Comparison of ENCODE assay signal across 30 mouse cellular contexts in genomic region chr2:120463328-120463727, GRCm38 (mm10). TPM values are rescaled to one million over a fixed set of nuclear protein-coding genes. Genes with fewer than 3 reads are reported as not detected.
A peak's percentile ranks its signal among the peaks of the same experiment; 100 is the strongest.
DNase-seq lines count a peak whose midpoint lies in the region; ATAC-seq and TF ChIP-seq lines count a peak whose summit lies in the region.
"Had no signal": no experiment of that assay in that cellular context is flagged by ENCODE, and none has a peak within 500 bp of the region (broad histone marks: within the 10 kb centered on the region; RNA-seq: fewer than 3 reads in every experiment).

No protein-coding gene starts in this region.

- intact Hi-C loops in heart, postnatal 36 days (cut with DNase I), result no loop called here

- H3K4me3 ChIP-seq in heart, embryonic 13.5 days, result no peak overlapping the region
- no peak overlapping the region for H3K4me3 ChIP-seq in heart, postnatal 0 days (ENCODE audit: low read depth, low read length)
- H3K4me3 ChIP-seq: embryonic facial prominence, embryonic 13.5 days; erythroblast, embryonic 14.5 days; kidney, embryonic 15.5 days; liver, embryonic 15.5 days; lung, embryonic 15.5 days; neural tube, embryonic 12.5 days had no signal

- no peak for TF ChIP-seq CTCF in heart, postnatal 0 days (IDR thresholded peaks at IDR 0.05; ENCODE audit: low read depth)

- H3K4me1 ChIP-seq in heart, embryonic 13.5 days, result peaks cover 19% of the 10 kb centered on the region
- H3K4me1 ChIP-seq in heart, postnatal 0 days (ENCODE audit: control insufficient read depth, insufficient read depth), result no peaks in the 10 kb centered on the region
- H3K4me1 ChIP-seq: kidney, embryonic 15.5 days; lung, embryonic 15.5 days; neural tube, embryonic 12.5 days had no signal

- H3K27me3 ChIP-seq in heart, embryonic 13.5 days (replicated peaks), result no peaks in the 10 kb centered on the region
- H3K27me3 ChIP-seq in heart, postnatal 0 days (ENCODE audit: control insufficient read depth, insufficient read depth, low read length), result no peaks in the 10 kb centered on the region
- H3K27me3 ChIP-seq: embryonic facial prominence, embryonic 13.5 days; kidney, embryonic 15.5 days; liver, embryonic 15.5 days; lung, embryonic 15.5 days; neural tube, embryonic 12.5 days had no signal

- TF ChIP-seq EP300 in heart, postnatal 0 days (IDR thresholded peaks at IDR 0.05; ENCODE audit: low read depth), result no peak

- peak overlapping the region; percentile 8; the same call in 1 of the 2 replicates for H3K4me2 ChIP-seq in heart, embryonic 13.5 days
- H3K4me2 ChIP-seq in heart, postnatal 0 days (ENCODE audit: low read depth, low read length), result no peak overlapping the region
- H3K4me2 ChIP-seq: embryonic facial prominence, embryonic 13.5 days; hindbrain, embryonic 14.5 days; kidney, embryonic 15.5 days; liver, embryonic 15.5 days; lung, embryonic 15.5 days; midbrain, embryonic 11.5 days; neural tube, embryonic 12.5 days had no signal

- peak; percentile 79 for DNase-seq in heart, adult 11 months
- no peak for DNase-seq in heart, postnatal 36 days
- no peak for DNase-seq in heart, adult 9 months (ENCODE audit: low spot score in 2 of 2)
- peak; percentile 22 for DNase-seq in adipocyte (ENCODE audit: low spot score)
- peak; percentile 50 for DNase-seq in heart, postnatal 0 days (ENCODE audit: low spot score)
- DNase-seq in kidney, postnatal 14 days, result no peak
- DNase-seq: adrenal gland, postnatal 25 days; cerebellum, adult 11-12 months; cerebellum, adult 9-11 months; embryo, embryonic 11 days; kidney, adult 11 months; layer of hippocampus, postnatal 36 days; left cerebral cortex, postnatal 4 days; right cerebral cortex, adult 18-20 months; thymus, adult 18-20 months; thymus, postnatal 25 days had no signal

- 32% methylated on average over 7 of the region's 7 CpGs for WGBS in heart, embryonic 13.5 days
- 31% methylated on average over 7 of the region's 7 CpGs for WGBS in heart, postnatal 0 days

- H3K9me3 ChIP-seq in heart, embryonic 13.5 days, result no peaks in the 10 kb centered on the region
- H3K9me3 ChIP-seq in heart, postnatal 0 days (replicated peaks; ENCODE audit: control insufficient read depth, low read length), result no peaks in the 10 kb centered on the region
- H3K9me3 ChIP-seq: embryonic facial prominence, embryonic 13.5 days; liver, embryonic 15.5 days; lung, embryonic 15.5 days; neural tube, embryonic 12.5 days had no signal

- H3K36me3 ChIP-seq in heart, embryonic 13.5 days, result no peaks in the 10 kb centered on the region
- 0 out of 2 replicates have a peak, but pooled peaks cover 12% of the 10 kb centered on the region for H3K36me3 ChIP-seq in heart, postnatal 0 days (replicated peaks; ENCODE audit: control insufficient read depth, insufficient read depth, low read length)
- H3K36me3 ChIP-seq: embryonic facial prominence, embryonic 13.5 days; kidney, embryonic 15.5 days; liver, embryonic 15.5 days; lung, embryonic 15.5 days; neural tube, embryonic 12.5 days had no signal

- no peak overlapping the region for H3K9ac ChIP-seq in heart, embryonic 13.5 days
- H3K9ac ChIP-seq in heart, postnatal 0 days (replicated peaks; ENCODE audit: low read depth, low read length), result no peak overlapping the region
- H3K9ac ChIP-seq: embryonic facial prominence, embryonic 13.5 days; hindbrain, embryonic 14.5 days; kidney, embryonic 15.5 days; liver, embryonic 15.5 days; lung, embryonic 15.5 days; neural tube, embryonic 12.5 days had no signal

- H3K27ac ChIP-seq in heart, embryonic 13.5 days (replicated peaks), result peak overlapping the region; percentile 57
- H3K27ac ChIP-seq in heart, postnatal 0 days (ENCODE audit: low read depth), result no peak overlapping the region
- H3K27ac ChIP-seq: embryonic facial prominence, embryonic 13.5 days; hindbrain, embryonic 14.5 days; kidney, embryonic 15.5 days; liver, embryonic 15.5 days; lung, embryonic 15.5 days; neural tube, embryonic 12.5 days; stomach, postnatal 0 days had no signal

- ATAC-seq in heart, embryonic 13.5 days (ENCODE audit: extremely low read depth, insufficient number of reproducible peaks, low FRiP score, low TSS enrichment), result no peak
- ATAC-seq in heart, postnatal 0 days (ENCODE audit: insufficient read depth, low read depth), result peak; percentile 64
- ATAC-seq: CD4-positive, CD25-positive, alpha-beta regulatory T cell, adult 4 months; forebrain, embryonic 16.5 days; inflammation-experienced regulatory T-cells, adult 6 months; midbrain, embryonic 16.5 days had no signal

RNA-seq across cellular contexts. Expression of gene Capn3, which starts 7.5 kb away (rescaled TPM):
- total RNA-seq in heart, postnatal 36 days (2021), result 1 to 10 TPM in 1 of 2 experiments, under 1 TPM in 1; 0.69 to 1.7 TPM
- 3.4 and 3.9 TPM in 2 replicates for polyA plus RNA-seq in heart, embryonic 13.5 days (2015; fragmentation: Nextera tagmentation; extraction: Ambion mirVana)
- total RNA-seq in heart, postnatal 0 days (2014; rRNA removed; ENCODE audit: low replicate concordance), result 0.81 and 1.8 TPM in 2 replicates
- 0.77 and 1.6 TPM in 2 replicates for polyA plus RNA-seq in heart, postnatal 0 days (2015; fragmentation: Nextera tagmentation; extraction: Ambion mirVana)
- polyA plus RNA-seq: erythroblast, embryonic 14.5 days had no signal

RNA-seq across cellular contexts. Expression of gene Tmem87a, which starts 59.4 kb away (rescaled TPM):
- total RNA-seq in heart, postnatal 36 days (2021), result 10 to 100 TPM; 18.3 to 18.8 TPM
- polyA plus RNA-seq in heart, embryonic 13.5 days (2015; fragmentation: Nextera tagmentation; extraction: Ambion mirVana), result 4.6 and 5.5 TPM in 2 replicates
- total RNA-seq in heart, postnatal 0 days (2014; rRNA removed; ENCODE audit: low replicate concordance), result 23.0 and 25.2 TPM in 2 replicates
- 4.0 and 6.2 TPM in 2 replicates for polyA plus RNA-seq in heart, postnatal 0 days (2015; fragmentation: Nextera tagmentation; extraction: Ambion mirVana)

RNA-seq across cellular contexts. Expression of gene Ganc, which starts 59.6 kb away (rescaled TPM):
- 10 to 100 TPM; 21.6 to 25.2 TPM for total RNA-seq in heart, postnatal 36 days (2021)
- polyA plus RNA-seq in heart, embryonic 13.5 days (2015; fragmentation: Nextera tagmentation; extraction: Ambion mirVana), result 8.7 and 9.1 TPM in 2 replicates
- 9.2 and 20.2 TPM in 2 replicates for total RNA-seq in heart, postnatal 0 days (2014; rRNA removed; ENCODE audit: low replicate concordance)
- 13.8 and 14.8 TPM in 2 replicates for polyA plus RNA-seq in heart, postnatal 0 days (2015; fragmentation: Nextera tagmentation; extraction: Ambion mirVana)

Comparison
In these comparisons a context has a peak if more than half of its experiments do, and no peak if none do; other contexts are left out.
1. DNase-seq: peak in heart, adult 11 months (single experiment), adipocyte (single experiment) and heart, postnatal 0 days (single experiment); none in heart, postnatal 36 days (0 of 2), heart, adult 9 months (0 of 2) and kidney, postnatal 14 days (single experiment).